Mouse (Mus musculus) kidney, adult 2 months (tissue): ENCODE results near the gene Aftph.

ENCODE experiments used
- CTCF ChIP-seq: fragments of 200-500 bp; conservative IDR thresholded peaks from 2 replicates; pipeline ENCODE4 v1.5.1; 2011; ENCODE audit warnings: low read depth, mild to moderate bottlenecking, control low read depth, low read length, moderate library complexity, mixed read lengths; ENCODE audit not compliant: insufficient read depth, insufficient read length
- POLR2A ChIP-seq: fragments of 200-500 bp; IDR thresholded peaks from one replicate; pipeline ENCODE4 v1.6.1; 2011; ENCODE audit warnings: low read depth, low read length, control low read depth

DNA sequence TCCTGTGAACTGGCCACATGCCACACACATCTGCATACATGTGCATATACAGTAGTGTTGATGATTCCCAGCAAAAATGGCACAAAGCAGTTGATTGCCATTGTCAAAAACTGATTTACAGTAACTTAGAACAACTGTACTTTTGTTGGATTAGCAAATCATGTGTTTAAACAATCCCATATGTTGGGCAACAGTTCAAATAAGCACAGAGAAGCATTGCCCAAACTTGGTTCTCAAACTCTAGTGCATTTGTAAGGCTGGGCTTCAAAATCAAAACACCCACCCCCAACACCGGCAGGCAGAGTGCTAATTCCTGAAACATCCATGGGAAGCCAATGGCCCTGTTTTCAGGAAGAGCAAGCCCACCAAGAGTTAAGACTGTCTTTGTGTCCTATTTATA, 90.2 kb downstream of the Aftph start:
- TF ChIP-seq POLR2A (no peak), CTCF (no peak)
